Mouse (Mus musculus): ENCODE results near the gene M6pr. TPM values are rescaled to one million over a fixed set of nuclear protein-coding genes. Genes with fewer than 3 reads are reported as not detected.

Gene M6pr
- total RNA-seq, 1 experiment: 297 TPM

GRCm38 (mm10) chr6:122310187-122310820 lies 1.8 kb downstream of the M6pr start:
- H3K4me1 ChIP-seq (ENCODE audit: control insufficient read depth in 2 of 2, insufficient read depth in 2 of 2, low read length in 2 of 2, poor library complexity in 1 of 2): peaks cover 0 to 3% of the 10 kb centered on the region in 2 experiments; a peak in 2 of 4 replicates
- H3K27ac ChIP-seq (ENCODE audit: insufficient read depth, low read depth, low read length, poor library complexity, severe bottlenecking): no peak overlapping the region
- in situ Hi-C loops (cut with MboI; ENCODE audit: low sequenced_read_pairs in 2 of 2, unreplicated experiment in 2 of 2): no loop called here
- H3K36me3 ChIP-seq (ENCODE audit: control insufficient read depth, insufficient read depth, low read length, poor library complexity, severe bottlenecking): peaks cover 13% of the 10 kb centered on the region
- TF ChIP-seq ZC3H11A (IDR thresholded peaks at IDR 0.05; ENCODE audit: borderline replicate concordance, low read depth, low read length): no peak
- no peak for TF ChIP-seq HCFC1 (IDR thresholded peaks at IDR 0.05; ENCODE audit: borderline replicate concordance, insufficient read depth, low read length)
- no peak for TF ChIP-seq CHD2 (IDR thresholded peaks at IDR 0.05; ENCODE audit: low read depth, low read length)
- no peak for TF ChIP-seq ZNF384 (IDR thresholded peaks at IDR 0.05; ENCODE audit: low read depth, low read length)
- no peak for TF ChIP-seq MAFK (IDR thresholded peaks at IDR 0.05; ENCODE audit: insufficient read depth, low read depth, low read length)
- DNase-seq (ENCODE audit: low read depth, low spot score): no peak
- H3K9ac ChIP-seq (ENCODE audit: insufficient read depth, low read depth, low read length, poor library complexity, severe bottlenecking): peak overlapping the region; percentile 94; the same call in 1 of the 2 replicates
- H3K9me3 ChIP-seq (ENCODE audit: control insufficient read depth, insufficient read depth, low read depth, low read length): no peaks in the 10 kb centered on the region
- H3K4me3 ChIP-seq (ENCODE audit: insufficient read depth in 1 of 2, low read depth in 1 of 2, low read length in 2 of 2, poor library complexity in 1 of 2, severe bottlenecking in 1 of 2): peak overlapping the region; percentile 88 to 97

DNA sequence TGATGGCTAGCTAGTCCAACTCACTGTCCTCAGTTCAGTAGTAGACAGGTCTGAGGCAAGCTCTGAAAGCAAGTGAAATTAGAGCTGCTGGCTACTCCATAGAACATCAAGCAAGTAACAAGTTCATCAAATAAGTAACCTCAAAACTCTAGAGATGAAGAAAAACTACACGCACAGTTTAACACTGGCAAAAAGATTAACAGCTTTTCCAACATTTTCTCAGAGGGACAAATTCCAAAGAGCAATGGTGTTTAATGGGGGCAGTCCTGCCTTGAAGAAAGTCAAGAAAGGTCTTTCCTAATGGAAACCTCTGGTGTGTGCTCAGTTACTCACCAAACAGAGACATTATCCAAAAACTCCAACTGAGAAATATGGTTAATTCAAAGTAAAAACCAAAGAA lies 10.2 kb downstream of the M6pr start:
- H3K9me3 ChIP-seq (ENCODE audit: control insufficient read depth, insufficient read depth, low read depth, low read length): no peaks in the 10 kb centered on the region
- H3K4me3 ChIP-seq (ENCODE audit: insufficient read depth in 1 of 2, low read depth in 1 of 2, low read length in 2 of 2, poor library complexity in 1 of 2, severe bottlenecking in 1 of 2): no peak overlapping the region
- peaks cover 73% of the 10 kb centered on the region for H3K36me3 ChIP-seq (ENCODE audit: control insufficient read depth, insufficient read depth, low read length, poor library complexity, severe bottlenecking)
- H3K9ac ChIP-seq (ENCODE audit: insufficient read depth, low read depth, low read length, poor library complexity, severe bottlenecking): no peak overlapping the region
- TF ChIP-seq CHD2 (IDR thresholded peaks at IDR 0.05; ENCODE audit: low read depth, low read length): no peak
- TF ChIP-seq MAFK (IDR thresholded peaks at IDR 0.05; ENCODE audit: insufficient read depth, low read depth, low read length): no peak
- no peak for TF ChIP-seq HCFC1 (IDR thresholded peaks at IDR 0.05; ENCODE audit: borderline replicate concordance, insufficient read depth, low read length)
- no peak for TF ChIP-seq ZNF384 (IDR thresholded peaks at IDR 0.05; ENCODE audit: low read depth, low read length)
- TF ChIP-seq ZC3H11A (IDR thresholded peaks at IDR 0.05; ENCODE audit: borderline replicate concordance, low read depth, low read length): no peak
- H3K4me1 ChIP-seq (ENCODE audit: control insufficient read depth in 2 of 2, insufficient read depth in 2 of 2, low read length in 2 of 2, poor library complexity in 1 of 2): peaks cover 6 to 13% of the 10 kb centered on the region in 2 experiments; a peak in 2 of 4 replicates
- DNase-seq (ENCODE audit: low read depth, low spot score): no peak
- in situ Hi-C loops (cut with MboI; ENCODE audit: low sequenced_read_pairs in 2 of 2, unreplicated experiment in 2 of 2): no loop called here
- no peak overlapping the region; the same call in 1 of the 2 replicates for H3K27ac ChIP-seq (ENCODE audit: insufficient read depth, low read depth, low read length, poor library complexity, severe bottlenecking)

DNA sequence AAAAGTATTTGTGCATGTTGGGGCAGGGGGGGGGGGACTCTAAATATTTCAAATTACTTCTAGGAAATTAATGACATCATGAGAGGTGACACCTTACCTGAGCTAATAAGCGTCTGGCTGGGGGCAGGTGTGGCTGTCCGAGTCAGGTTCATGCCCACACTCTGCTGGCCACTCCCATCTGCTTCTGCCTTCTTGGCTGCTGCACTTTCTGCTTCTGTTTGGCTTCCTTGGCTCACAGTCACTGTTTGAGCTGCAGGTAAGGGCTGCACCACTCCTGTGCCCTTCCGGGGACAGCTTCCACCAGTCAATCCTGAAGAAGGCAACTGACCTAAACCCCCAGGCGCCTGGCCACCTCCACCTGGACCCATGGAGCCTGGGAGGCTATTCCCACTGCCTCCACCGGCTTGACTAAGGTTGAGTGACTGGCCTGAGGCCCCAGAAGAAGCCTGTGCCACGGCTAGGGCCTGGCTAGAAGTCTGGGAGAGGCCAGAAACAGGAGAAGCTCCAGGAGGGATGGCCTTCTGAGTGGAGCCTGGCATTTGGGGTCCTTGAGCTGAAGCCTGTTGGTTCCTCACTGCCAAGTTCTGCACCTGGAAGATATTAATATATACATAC lies 16.9 kb downstream of the M6pr start:
- peaks cover 61% of the 10 kb centered on the region for H3K36me3 ChIP-seq (ENCODE audit: control insufficient read depth, insufficient read depth, low read length, poor library complexity, severe bottlenecking)
- H3K9me3 ChIP-seq (ENCODE audit: control insufficient read depth, insufficient read depth, low read depth, low read length): no peaks in the 10 kb centered on the region
- in situ Hi-C loops (cut with MboI; ENCODE audit: low sequenced_read_pairs in 2 of 2, unreplicated experiment in 2 of 2): loop anchor here in 1 of 2 experiments (25.0 kb wide), 1 partner anchor 412 kb away; no protein-coding TSS in a partner anchor
- H3K4me3 ChIP-seq (ENCODE audit: insufficient read depth in 1 of 2, low read depth in 1 of 2, low read length in 2 of 2, poor library complexity in 1 of 2, severe bottlenecking in 1 of 2): no peak overlapping the region
- no peak overlapping the region for H3K27ac ChIP-seq (ENCODE audit: insufficient read depth, low read depth, low read length, poor library complexity, severe bottlenecking)
- H3K4me1 ChIP-seq (ENCODE audit: control insufficient read depth in 2 of 2, insufficient read depth in 2 of 2, low read length in 2 of 2, poor library complexity in 1 of 2): peaks cover 10 to 11% of the 10 kb centered on the region in 2 experiments; a peak in 3 of 4 replicates
- DNase-seq (ENCODE audit: low read depth, low spot score): no peak
- no peak overlapping the region for H3K9ac ChIP-seq (ENCODE audit: insufficient read depth, low read depth, low read length, poor library complexity, severe bottlenecking)
- TF ChIP-seq HCFC1 (IDR thresholded peaks at IDR 0.05; ENCODE audit: borderline replicate concordance, insufficient read depth, low read length): no peak
- TF ChIP-seq ZNF384 (IDR thresholded peaks at IDR 0.05; ENCODE audit: low read depth, low read length): no peak
- TF ChIP-seq ZC3H11A (IDR thresholded peaks at IDR 0.05; ENCODE audit: borderline replicate concordance, low read depth, low read length): no peak
- TF ChIP-seq MAFK (IDR thresholded peaks at IDR 0.05; ENCODE audit: insufficient read depth, low read depth, low read length): no peak
- TF ChIP-seq CHD2 (IDR thresholded peaks at IDR 0.05; ENCODE audit: low read depth, low read length): no peak

- H3K9me3 ChIP-seq (ENCODE audit: control insufficient read depth, insufficient read depth, low read depth, low read length): no peaks in the 10 kb centered on the region
- in situ Hi-C loops (cut with MboI; ENCODE audit: low sequenced_read_pairs in 2 of 2, unreplicated experiment in 2 of 2): loop anchor here in 1 of 2 experiments (25.0 kb wide), 1 partner anchor 404 kb away; no protein-coding TSS in a partner anchor
- TF ChIP-seq MAFK (IDR thresholded peaks at IDR 0.05; ENCODE audit: insufficient read depth, low read depth, low read length): no peak
- TF ChIP-seq CHD2 (IDR thresholded peaks at IDR 0.05; ENCODE audit: low read depth, low read length): no peak
- no peak for TF ChIP-seq ZNF384 (IDR thresholded peaks at IDR 0.05; ENCODE audit: low read depth, low read length)
- no peak for TF ChIP-seq ZC3H11A (IDR thresholded peaks at IDR 0.05; ENCODE audit: borderline replicate concordance, low read depth, low read length)
- TF ChIP-seq HCFC1 (IDR thresholded peaks at IDR 0.05; ENCODE audit: borderline replicate concordance, insufficient read depth, low read length): no peak
Measured at GRCm38 (mm10) chr6:122333081-122333612, 24.6 kb downstream of the M6pr start.

More at GRCm38 (mm10) chr6:122333081-122333612, 24.6 kb downstream of the M6pr start:
- H3K4me3 ChIP-seq (ENCODE audit: insufficient read depth in 1 of 2, low read depth in 1 of 2, low read length in 2 of 2, poor library complexity in 1 of 2, severe bottlenecking in 1 of 2): peak overlapping the region in 1 of 2 experiments; percentile 16; a peak in 2 of 4 replicates
- peaks cover 9 to 13% of the 10 kb centered on the region in 2 experiments; a peak in 3 of 4 replicates for H3K4me1 ChIP-seq (ENCODE audit: control insufficient read depth in 2 of 2, insufficient read depth in 2 of 2, low read length in 2 of 2, poor library complexity in 1 of 2)
- no peak overlapping the region for H3K9ac ChIP-seq (ENCODE audit: insufficient read depth, low read depth, low read length, poor library complexity, severe bottlenecking)
- H3K36me3 ChIP-seq (ENCODE audit: control insufficient read depth, insufficient read depth, low read length, poor library complexity, severe bottlenecking): peaks cover 56% of the 10 kb centered on the region
- no peak for DNase-seq (ENCODE audit: low read depth, low spot score)
- no peak overlapping the region for H3K27ac ChIP-seq (ENCODE audit: insufficient read depth, low read depth, low read length, poor library complexity, severe bottlenecking)

All from ES-E14 (cell line).